In genomic region chr3:22559556-22559955, GRCm38 (mm10) we compare ENCODE assay signal across 23 mouse cellular contexts.
A peak's percentile ranks its signal among the peaks of the same experiment; 100 is the strongest.
DNase-seq lines count a peak whose midpoint lies in the region; ATAC-seq lines count a peak whose summit lies in the region.
"Had no signal": no experiment of that assay in that cellular context is flagged by ENCODE, and none has a peak within 500 bp of the region (broad histone marks: within the 10 kb centered on the region; RNA-seq: fewer than 3 reads in every experiment).

No protein-coding gene starts in this region.

- DNase-seq in ES-CJ7 (ENCODE audit: low read depth, low spot score) (peak; percentile 79), R1 (ENCODE audit: low read depth, low spot score) (peak; percentile 93)
- DNase-seq in hindbrain, embryonic 14.5 days (ENCODE audit: low spot score): no peak
- no peak for DNase-seq in urinary bladder, postnatal 25 days (ENCODE audit: low spot score)
- DNase-seq: adrenal gland, adult 2 months; adrenal gland, postnatal 10 days; adrenal gland, postnatal 25 days; cerebellum, adult 11 months; cerebellum, adult 18-20 months; cerebellum, adult 8-10 months; cerebellum, adult 9-11 months; cerebellum, postnatal 14 days; cerebellum, postnatal 36 days; embryo, embryonic 11 days had no signal

- no peak overlapping the region for H3K4me3 ChIP-seq in hindbrain, embryonic 14.5 days (replicated peaks; ENCODE audit: low read length)
- H3K4me3 ChIP-seq: embryonic facial prominence, embryonic 13.5 days; embryonic facial prominence, embryonic 15.5 days; erythroblast, embryonic 14.5 days; forebrain, embryonic 10.5 days; forebrain, embryonic 12.5 days had no signal

- no peaks in the 10 kb centered on the region for H3K27me3 ChIP-seq in hindbrain, embryonic 14.5 days (ENCODE audit: control insufficient read depth, insufficient read depth, low read length)
- H3K27me3 ChIP-seq: CH12.LX; embryonic facial prominence, embryonic 13.5 days; embryonic facial prominence, embryonic 15.5 days; forebrain, embryonic 12.5 days had no signal

- no peak overlapping the region for H3K4me2 ChIP-seq in hindbrain, embryonic 14.5 days (replicated peaks)
- H3K4me2 ChIP-seq: embryonic facial prominence, embryonic 13.5 days; embryonic facial prominence, embryonic 15.5 days; forebrain, embryonic 12.5 days had no signal

- no peak overlapping the region for H3K27ac ChIP-seq in hindbrain, embryonic 14.5 days
- H3K27ac ChIP-seq: embryonic facial prominence, embryonic 13.5 days; embryonic facial prominence, embryonic 15.5 days; forebrain, embryonic 10.5 days; forebrain, embryonic 12.5 days had no signal

- 42% methylated on average over 6 of the region's 6 CpGs for WGBS in hindbrain, embryonic 14.5 days

- no peaks in the 10 kb centered on the region for H3K36me3 ChIP-seq in hindbrain, embryonic 14.5 days (replicated peaks; ENCODE audit: control insufficient read depth, insufficient read depth)
- H3K36me3 ChIP-seq: embryonic facial prominence, embryonic 13.5 days; embryonic facial prominence, embryonic 15.5 days; forebrain, embryonic 10.5 days; forebrain, embryonic 12.5 days had no signal

- no peak overlapping the region for H3K9ac ChIP-seq in hindbrain, embryonic 14.5 days
- H3K9ac ChIP-seq: embryonic facial prominence, embryonic 13.5 days; embryonic facial prominence, embryonic 15.5 days; forebrain, embryonic 12.5 days had no signal

- no peaks in the 10 kb centered on the region for H3K4me1 ChIP-seq in hindbrain, embryonic 14.5 days (replicated peaks; ENCODE audit: control insufficient read depth, insufficient read depth, low read length)
- H3K4me1 ChIP-seq: embryonic facial prominence, embryonic 13.5 days; embryonic facial prominence, embryonic 15.5 days; forebrain, embryonic 10.5 days; forebrain, embryonic 12.5 days had no signal

- ATAC-seq in monocyte, adult 5-6 weeks (replicated peaks; ENCODE audit: insufficient number of reproducible peaks, low FRiP score, low TSS enrichment, poor library complexity, severe bottlenecking): no peak
- ATAC-seq in hindbrain, embryonic 14.5 days (ENCODE audit: low FRiP score): no peak
- ATAC-seq: forebrain, embryonic 14.5 days; forebrain, embryonic 16.5 days had no signal

- peaks cover 17% of the 10 kb centered on the region; the same call in 1 of the 2 replicates for H3K9me3 ChIP-seq in hindbrain, embryonic 14.5 days (ENCODE audit: control insufficient read depth, low read length)
- H3K9me3 ChIP-seq: embryonic facial prominence, embryonic 15.5 days had no signal

Comparison
In these comparisons a context has a peak if more than half of its experiments do, and no peak if none do; other contexts are left out.
1. DNase-seq: peak in ES-CJ7 (single experiment) and R1 (single experiment); none in hindbrain, embryonic 14.5 days (single experiment) and urinary bladder, postnatal 25 days (single experiment).